Mouse (Mus musculus) bone marrow, adult 2 months (tissue): ENCODE data around the gene Tmem199.

ENCODE experiments used
- CTCF ChIP-seq: fragments of 200-500 bp; IDR thresholded peaks from 2 replicates; pipeline ENCODE4 v1.5.1; 2011; ENCODE audit warnings: low read length, control low read depth; ENCODE audit not compliant: control insufficient read depth, insufficient read depth
- POLR2A ChIP-seq: fragments of 200-500 bp; IDR thresholded peaks from 2 replicates; pipeline ENCODE4 v1.6.1; 2011; ENCODE audit warnings: low read depth, mild to moderate bottlenecking, control low read depth, low read length, borderline replicate concordance; ENCODE audit not compliant: control insufficient read depth

- no peak for TF ChIP-seq CTCF
- TF ChIP-seq POLR2A: no peak
These were observed 16.7 kb upstream of the Tmem199 start for GRCm38 (mm10) chr11:78528714-78529113.
